Mouse (Mus musculus): ENCODE results near the gene Mpped2.

- TF ChIP-seq CTCF (IDR thresholded peaks at IDR 0.05; ENCODE audit: insufficient read depth, low read depth, low read length) = no peak
- no peak for TF ChIP-seq POLR2A (IDR thresholded peaks at IDR 0.05; ENCODE audit: insufficient read depth, low read depth, low read length)
Measured at GRCm38 (mm10) chr2:106733396-106733795, 40.3 kb downstream of the Mpped2 start.
